Mouse (Mus musculus) heart, embryonic 16.5 days (tissue): Measurements from ENCODE around the gene Hoxa11. TPM values are rescaled to one million over a fixed set of nuclear protein-coding genes. Genes with fewer than 3 reads are reported as not detected.

Source experiments
- ATAC-seq: fragments of 200-750 bp; cut with Nextera tagmentation; replicated peaks from 2 replicates; pipeline ENCODE4 v1.8.0; 2017; ENCODE audit warnings: moderate number of reproducible peaks; ENCODE audit not compliant: insufficient read depth, low FRiP score; ENCODE audit errors: extremely low read depth
- H3K27ac ChIP-seq: fragments of 300-500 bp; sonication (generic); 2 replicates; pipeline ENCODE4 v1.5.1; 2014; ENCODE audit warnings: mild to moderate bottlenecking, low read length, control low read depth, moderate library complexity
- H3K27me3 ChIP-seq: fragments of 300-500 bp; sonication (generic); 2 replicates; pipeline ENCODE4 v1.6.1; 2014; ENCODE audit warnings: low read length, mixed read lengths; ENCODE audit not compliant: control insufficient read depth, insufficient read depth
- H3K36me3 ChIP-seq: fragments of 300-500 bp; sonication (generic); 2 replicates; pipeline ENCODE4 v1.6.1; 2014; ENCODE audit not compliant: control insufficient read depth, insufficient read depth
- H3K4me1 ChIP-seq: fragments of 300-500 bp; sonication (generic); 2 replicates; pipeline ENCODE4 v1.6.1; 2014; ENCODE audit warnings: low read length, mixed read lengths; ENCODE audit not compliant: control insufficient read depth, insufficient read depth
- H3K4me2 ChIP-seq: fragments of 300-500 bp; sonication (generic); 2 replicates; pipeline ENCODE4 v1.6.1; 2014; ENCODE audit warnings: low read depth, mild to moderate bottlenecking, control low read depth, low read length
- H3K4me3 ChIP-seq: fragments of 300-500 bp; sonication (generic); 2 replicates; pipeline ENCODE4 v1.5.1; 2014; ENCODE audit warnings: mild to moderate bottlenecking, control low read depth, low read length
- H3K9ac ChIP-seq: fragments of 300-500 bp; sonication (generic); 2 replicates; pipeline ENCODE4 v1.6.1; 2014; ENCODE audit warnings: low read length, control low read depth
- H3K9me3 ChIP-seq: fragments of 300-500 bp; sonication (generic); replicated peaks from 2 replicates; pipeline ENCODE4 v1.6.1; 2016; ENCODE audit warnings: low read length; ENCODE audit not compliant: control insufficient read depth
- WGBS: fragments of 180-500 bp; shearing (Covaris S2); extraction: QIAGEN DNeasy Blood & Tissue Kit; methylation state at CpG from one replicate; pipeline ENCODE4 v1.1.7; 2014; 5-methylcytosine and 5-hydroxymethylcytosine counted together
- polyA plus RNA-seq: library from polyadenylated mRNA; unstranded; fragments of >200 nt; fragmentation: Nextera tagmentation; extraction: Ambion mirVana; gene quantifications from 2 replicates; pipeline ENCODE4 v1.2.1, GENCODE M21; 2015

Hoxa11 gene
- polyA plus RNA-seq, 1 experiment from 2014 or later: not detected

GRCm38 (mm10) chr6:52244471-52245039, 1.1 kb downstream of the Hoxa11 start:
- H3K4me3 ChIP-seq: no peak overlapping the region
- ATAC-seq: no peak
- H3K27me3 ChIP-seq: peaks cover 98% of the 10 kb centered on the region
- H3K4me2 ChIP-seq: peak overlapping the region; percentile 30; the same call in 1 of the 2 replicates
- no peaks in the 10 kb centered on the region for H3K36me3 ChIP-seq
- no peak overlapping the region for H3K9ac ChIP-seq
- H3K27ac ChIP-seq: no peak overlapping the region
- WGBS: 2% methylated on average over 23 of the region's 23 CpGs
- H3K4me1 ChIP-seq: 0 out of 2 replicates have a peak, but pooled peaks cover 3% of the 10 kb centered on the region
- H3K9me3 ChIP-seq: no peaks in the 10 kb centered on the region

- no peaks in the 10 kb centered on the region for H3K36me3 ChIP-seq
- peaks cover 95% of the 10 kb centered on the region for H3K27me3 ChIP-seq
- no peak for ATAC-seq
- H3K9ac ChIP-seq: no peak overlapping the region
- WGBS: 2% methylated on average over 12 of the region's 12 CpGs
- no peaks in the 10 kb centered on the region for H3K9me3 ChIP-seq
- H3K4me3 ChIP-seq: no peak overlapping the region
- H3K27ac ChIP-seq: no peak overlapping the region
- 0 out of 2 replicates have a peak, but pooled peaks cover 3% of the 10 kb centered on the region for H3K4me1 ChIP-seq
- no peak overlapping the region for H3K4me2 ChIP-seq
Measured at GRCm38 (mm10) chr6:52243681-52244121, 1.9 kb downstream of the Hoxa11 start.

GRCm38 (mm10) chr6:52242801-52243332, 2.7 kb downstream of the Hoxa11 start:
- 0 out of 2 replicates have a peak, but pooled peaks cover 3% of the 10 kb centered on the region for H3K4me1 ChIP-seq
- no peak overlapping the region for H3K4me2 ChIP-seq
- no peak for ATAC-seq
- no peaks in the 10 kb centered on the region for H3K9me3 ChIP-seq
- H3K36me3 ChIP-seq: no peaks in the 10 kb centered on the region
- 4% methylated on average over 4 of the region's 4 CpGs for WGBS
- H3K9ac ChIP-seq: no peak overlapping the region
- H3K27ac ChIP-seq: no peak overlapping the region
- no peak overlapping the region for H3K4me3 ChIP-seq
- H3K27me3 ChIP-seq: peaks cover 94% of the 10 kb centered on the region

- Histone ChIP-seq H3K4me3 (no peak overlapping the region), H3K27me3 (peaks cover 96% of the 10 kb centered on the region)
- 7% methylated on average over 9 of the region's 9 CpGs for WGBS
Measured at GRCm38 (mm10) chr6:52241001-52241621, 4.5 kb downstream of the Hoxa11 start.

GRCm38 (mm10) chr6:52240389-52241000, 5.1 kb downstream of the Hoxa11 start, which contains the start of gene Hoxa10:
Gene Hoxa10, minus strand, starts transcription at chr6:52240854.
- Histone ChIP-seq H3K27ac (no peak within 1 kb of the TSS), H3K4me1 (0 out of 2 replicates have a peak, but pooled peaks cover 3% of the 10 kb centered on the region), H3K27me3 (peaks cover 96% of the 10 kb centered on the region), H3K36me3 (no peaks in the 10 kb centered on the region), H3K4me3 (peak within 1 kb of the TSS; percentile 13), H3K9me3 (no peaks in the 10 kb centered on the region), H3K9ac (no peak within 1 kb of the TSS), H3K4me2 (peak within 1 kb of the TSS; percentile 34)
- ATAC-seq: no peak; the same call in 1 of the 2 replicates
- 2% methylated on average over 35 of the region's 35 CpGs for WGBS

More at GRCm38 (mm10) chr6:52241001-52241621, 4.5 kb downstream of the Hoxa11 start:
- no peaks in the 10 kb centered on the region for H3K36me3 ChIP-seq
- 0 out of 2 replicates have a peak, but pooled peaks cover 3% of the 10 kb centered on the region for H3K4me1 ChIP-seq
- H3K9ac ChIP-seq: no peak overlapping the region
- H3K27ac ChIP-seq: no peak overlapping the region
- H3K4me2 ChIP-seq: no peak overlapping the region
- no peak for ATAC-seq
- H3K9me3 ChIP-seq: no peaks in the 10 kb centered on the region

- H3K4me1 ChIP-seq: no peaks in the 10 kb centered on the region
- H3K9ac ChIP-seq: no peak overlapping the region
- WGBS: 2% methylated on average over 30 of the region's 30 CpGs
- peaks cover 96% of the 10 kb centered on the region for H3K27me3 ChIP-seq
- H3K9me3 ChIP-seq: no peaks in the 10 kb centered on the region
- H3K4me2 ChIP-seq: peak overlapping the region; percentile 34
- no peak for ATAC-seq
- peak overlapping the region; percentile 13 for H3K4me3 ChIP-seq
- no peak overlapping the region for H3K27ac ChIP-seq
- H3K36me3 ChIP-seq: no peaks in the 10 kb centered on the region
Measured at GRCm38 (mm10) chr6:52239625-52240388, 5.8 kb downstream of the Hoxa11 start.

GRCm38 (mm10) chr6:52238976-52239375, 6.6 kb downstream of the Hoxa11 start:
- Histone ChIP-seq H3K4me3 (no peak overlapping the region), H3K4me2 (no peak overlapping the region), H3K4me1 (no peaks in the 10 kb centered on the region), H3K27ac (no peak overlapping the region), H3K27me3 (peaks cover 96% of the 10 kb centered on the region), H3K9me3 (no peaks in the 10 kb centered on the region), H3K36me3 (no peaks in the 10 kb centered on the region), H3K9ac (no peak overlapping the region)
- WGBS: 5% methylated on average over 7 of the region's 7 CpGs
- no peak for ATAC-seq

GRCm38 (mm10) chr6:52238155-52238545, 7.5 kb downstream of the Hoxa11 start:
- no peaks in the 10 kb centered on the region for H3K9me3 ChIP-seq
- no peak overlapping the region for H3K9ac ChIP-seq
- no peaks in the 10 kb centered on the region for H3K4me1 ChIP-seq
- no peak for ATAC-seq
- no peak overlapping the region for H3K4me2 ChIP-seq
- peaks cover 96% of the 10 kb centered on the region for H3K27me3 ChIP-seq
- no peak overlapping the region for H3K27ac ChIP-seq
- H3K36me3 ChIP-seq: no peaks in the 10 kb centered on the region
- no peak overlapping the region for H3K4me3 ChIP-seq
- WGBS: 4% methylated on average over 7 of the region's 7 CpGs
